Mouse (Mus musculus): ENCODE measurements around the gene Galntl6. TPM values are rescaled to one million over a fixed set of nuclear protein-coding genes. Genes with fewer than 3 reads are reported as not detected.
"Not testable (repeated sequence)": the region's sequence is repeated elsewhere in the genome, so short reads cannot be mapped to it uniquely, and the experiment has no call there.

The Galntl6 gene
- total and polyA plus RNA-seq, 2 experiments from 2014 or later: 17.5 to 24.3 TPM

DNA sequence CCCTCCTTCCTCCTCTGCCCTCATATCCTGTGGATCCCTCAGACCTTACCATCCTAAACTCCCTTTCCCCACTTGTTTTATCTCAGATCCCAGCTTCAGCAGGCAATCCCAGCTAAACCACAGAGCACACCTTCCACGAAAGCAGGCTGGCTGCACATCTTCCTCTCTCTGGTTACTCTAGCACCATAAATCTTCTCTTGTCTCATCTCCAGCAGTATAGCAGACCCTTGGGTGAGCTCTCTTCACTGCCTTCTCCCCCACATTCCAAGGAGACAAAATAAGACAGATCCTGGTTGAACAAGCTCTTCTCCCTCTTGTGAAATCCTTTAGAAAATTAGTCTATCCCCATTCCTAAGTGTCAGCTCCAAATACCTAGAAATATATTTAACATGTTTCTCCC is 389.0 kb downstream of the Galntl6 start:
- no peak overlapping the region for H3K9ac ChIP-seq (replicated peaks; ENCODE audit: low read length, poor library complexity, severe bottlenecking)
- no peak overlapping the region for H3K4me2 ChIP-seq (ENCODE audit: low read depth, low read length, poor library complexity, severe bottlenecking)
- H3K27ac ChIP-seq (ENCODE audit: low read depth, low read length): no peak overlapping the region
- no peaks in the 10 kb centered on the region for H3K4me1 ChIP-seq (ENCODE audit: insufficient read depth, low read length)
- no peak for DNase-seq (ENCODE audit: low spot score)
- H3K9me3 ChIP-seq (ENCODE audit: low read length): no peaks in the 10 kb centered on the region
- no peaks in the 10 kb centered on the region for H3K36me3 ChIP-seq (ENCODE audit: insufficient read depth, low read length)
- no peak for ATAC-seq (ENCODE audit: low FRiP score)
- no peak for TF ChIP-seq CTCF (IDR thresholded peaks at IDR 0.05)
- no peak overlapping the region for H3K4me3 ChIP-seq (ENCODE audit: low read depth, low read length)
- no peaks in the 10 kb centered on the region for H3K27me3 ChIP-seq (ENCODE audit: insufficient read depth, low read length)
- 50% methylated on average over 1 of the region's 1 CpGs for WGBS

DNA sequence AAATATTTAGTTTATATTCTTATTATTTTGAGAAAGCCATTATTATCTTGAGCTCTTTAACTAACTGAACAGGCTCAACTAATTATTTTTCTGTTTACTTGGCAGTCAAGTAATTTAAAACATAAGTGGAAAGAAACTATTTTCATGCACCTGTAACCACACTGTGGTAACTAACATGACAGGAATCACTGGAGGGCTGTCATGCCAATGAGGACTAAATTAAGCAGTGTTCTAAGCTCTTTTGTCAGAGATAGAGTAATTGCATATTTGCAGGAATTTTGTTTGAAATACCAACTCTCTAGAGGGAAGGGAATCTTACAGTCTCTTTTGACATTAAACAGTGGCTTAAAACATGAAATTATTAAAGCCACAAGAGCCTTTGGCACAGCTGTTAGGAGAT is 390.5 kb downstream of the Galntl6 start:
- Histone ChIP-seq H3K27ac (ENCODE audit: low read depth, low read length) (no peak overlapping the region), H3K4me3 (ENCODE audit: low read depth, low read length) (no peak overlapping the region), H3K9ac (replicated peaks; ENCODE audit: low read length, poor library complexity, severe bottlenecking) (no peak overlapping the region), H3K4me2 (ENCODE audit: low read depth, low read length, poor library complexity, severe bottlenecking) (no peak overlapping the region), H3K36me3 (ENCODE audit: insufficient read depth, low read length) (no peaks in the 10 kb centered on the region), H3K4me1 (ENCODE audit: insufficient read depth, low read length) (no peaks in the 10 kb centered on the region), H3K9me3 (ENCODE audit: low read length) (no peaks in the 10 kb centered on the region), H3K27me3 (ENCODE audit: insufficient read depth, low read length) (no peaks in the 10 kb centered on the region)
- TF ChIP-seq CTCF (IDR thresholded peaks at IDR 0.05): no peak
- ATAC-seq (ENCODE audit: low FRiP score): no peak
- no peak for DNase-seq (ENCODE audit: low spot score)

DNA sequence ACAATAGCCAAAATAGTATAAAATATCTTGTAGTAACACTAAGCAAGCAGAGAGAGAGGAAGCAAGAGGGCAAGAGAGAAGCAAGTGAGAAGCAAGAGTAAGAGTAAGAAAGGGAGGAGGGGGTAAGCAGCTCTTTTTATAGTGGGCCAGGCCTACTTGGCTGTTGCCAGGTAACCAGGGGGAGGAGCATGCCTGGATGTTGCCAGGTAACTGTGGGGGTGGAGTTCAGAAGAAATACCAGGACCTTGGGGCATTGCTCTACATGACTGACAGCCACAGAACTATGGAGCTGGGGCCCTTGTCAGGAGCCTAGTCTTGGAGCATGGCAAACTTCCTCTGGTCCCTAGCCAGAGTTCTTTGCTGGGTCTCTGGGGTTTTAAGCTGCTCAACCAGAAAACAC is 401.9 kb downstream of the Galntl6 start:
- no peak overlapping the region for H3K4me3 ChIP-seq (ENCODE audit: low read depth, low read length)
- TF ChIP-seq CTCF (IDR thresholded peaks at IDR 0.05): no peak
- H3K4me2 ChIP-seq (ENCODE audit: low read depth, low read length, poor library complexity, severe bottlenecking): no peak overlapping the region
- no peak overlapping the region for H3K9ac ChIP-seq (replicated peaks; ENCODE audit: low read length, poor library complexity, severe bottlenecking)
- DNase-seq (ENCODE audit: low spot score) (no peak), ATAC-seq (ENCODE audit: low FRiP score) (no peak)
- H3K27ac ChIP-seq (ENCODE audit: low read depth, low read length): no peak overlapping the region
- H3K4me1 ChIP-seq (ENCODE audit: insufficient read depth, low read length): no peaks in the 10 kb centered on the region
- no peaks in the 10 kb centered on the region for H3K27me3 ChIP-seq (ENCODE audit: insufficient read depth, low read length)
- H3K9me3 ChIP-seq (ENCODE audit: low read length): no peaks in the 10 kb centered on the region
- no peaks in the 10 kb centered on the region for H3K36me3 ChIP-seq (ENCODE audit: insufficient read depth, low read length)

DNA sequence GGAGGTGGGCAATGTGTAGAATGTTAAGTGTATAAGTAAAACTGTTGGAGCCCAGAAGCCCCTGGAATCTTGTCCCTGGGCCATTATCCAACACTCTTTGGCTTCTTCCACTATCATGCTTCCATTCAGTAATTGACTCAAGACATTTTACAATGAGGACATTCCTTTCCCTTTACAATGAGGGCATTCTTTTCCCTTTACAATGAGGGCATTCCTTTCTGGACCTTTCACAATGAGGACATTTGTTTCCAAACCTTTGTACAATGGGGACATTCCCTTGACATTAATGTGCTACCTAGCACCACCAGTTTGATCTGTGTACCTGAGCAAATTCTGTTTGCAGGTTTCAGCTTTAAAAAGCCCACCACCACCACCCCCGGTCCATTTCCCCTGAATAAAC is 403.4 kb downstream of the Galntl6 start:
- WGBS: 59% methylated on average over 1 of the region's 1 CpGs
- no peak for DNase-seq (ENCODE audit: low spot score)

DNA sequence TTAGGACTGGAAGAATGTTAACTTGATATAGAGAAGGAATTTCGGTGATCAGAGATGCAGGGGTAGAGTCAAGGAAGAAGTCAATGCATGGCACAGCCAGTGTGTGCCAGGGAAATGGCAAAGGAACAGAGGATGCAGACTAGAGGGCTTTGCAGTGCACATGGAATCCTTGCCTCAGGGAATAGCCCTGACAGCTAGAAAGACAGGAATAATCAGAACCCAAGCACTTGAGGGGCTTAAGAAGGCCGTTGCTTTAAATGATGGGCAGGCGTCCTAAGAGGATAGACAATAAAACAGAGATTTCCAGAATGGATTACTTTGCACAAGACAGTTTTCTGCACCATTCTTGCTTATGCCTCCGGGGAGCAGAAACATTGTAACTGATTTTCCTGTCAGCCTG is 425.3 kb downstream of the Galntl6 start:
- Histone ChIP-seq H3K36me3 (ENCODE audit: insufficient read depth, low read length) (no peaks in the 10 kb centered on the region), H3K27ac (ENCODE audit: low read depth, low read length) (no peak overlapping the region), H3K27me3 (ENCODE audit: insufficient read depth, low read length) (no peaks in the 10 kb centered on the region), H3K9me3 (ENCODE audit: low read length) (no peaks in the 10 kb centered on the region), H3K9ac (replicated peaks; ENCODE audit: low read length, poor library complexity, severe bottlenecking) (no peak overlapping the region), H3K4me1 (ENCODE audit: insufficient read depth, low read length) (no peaks in the 10 kb centered on the region), H3K4me3 (ENCODE audit: low read depth, low read length) (no peak overlapping the region), H3K4me2 (ENCODE audit: low read depth, low read length, poor library complexity, severe bottlenecking) (no peak overlapping the region)
- DNase-seq (ENCODE audit: low spot score) (no peak), ATAC-seq (ENCODE audit: low FRiP score) (no peak)
- TF ChIP-seq CTCF (IDR thresholded peaks at IDR 0.05): no peak
- WGBS: 42% methylated on average over 4 of the region's 4 CpGs

More for the DNA sequence above, 403.4 kb downstream of the Galntl6 start:
- no peak overlapping the region for H3K4me3 ChIP-seq (ENCODE audit: low read depth, low read length)
- no peaks in the 10 kb centered on the region for H3K4me1 ChIP-seq (ENCODE audit: insufficient read depth, low read length)
- no peaks in the 10 kb centered on the region for H3K36me3 ChIP-seq (ENCODE audit: insufficient read depth, low read length)
- no peaks in the 10 kb centered on the region for H3K27me3 ChIP-seq (ENCODE audit: insufficient read depth, low read length)
- H3K9me3 ChIP-seq (ENCODE audit: low read length): no peaks in the 10 kb centered on the region
- no peak for ATAC-seq (ENCODE audit: low FRiP score)
- no peak overlapping the region for H3K27ac ChIP-seq (ENCODE audit: low read depth, low read length)
- no peak overlapping the region for H3K9ac ChIP-seq (replicated peaks; ENCODE audit: low read length, poor library complexity, severe bottlenecking)
- no peak overlapping the region for H3K4me2 ChIP-seq (ENCODE audit: low read depth, low read length, poor library complexity, severe bottlenecking)
- TF ChIP-seq CTCF (IDR thresholded peaks at IDR 0.05): no peak

DNA sequence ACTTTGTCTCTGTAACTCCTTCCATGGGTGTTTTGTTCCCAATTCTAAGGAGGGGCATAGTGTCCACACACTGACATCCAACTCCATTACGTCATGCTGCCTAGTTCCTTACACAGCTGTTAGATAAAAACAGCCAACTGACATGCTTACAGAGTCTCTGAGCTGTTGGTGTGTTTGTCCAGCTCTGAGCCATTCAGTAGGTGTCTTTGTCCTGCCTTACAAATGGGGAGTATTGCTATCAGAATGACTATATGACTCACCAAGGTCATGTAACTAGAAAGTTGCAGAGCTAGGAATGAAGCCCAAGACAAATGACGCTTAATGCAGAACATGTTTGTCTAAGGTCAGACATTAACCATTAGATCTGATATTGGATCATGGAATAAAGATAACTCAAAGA is 449.1 kb downstream of the Galntl6 start:
- not testable (repeated sequence) for H3K4me3 ChIP-seq (ENCODE audit: low read depth, low read length); H3K4me2 ChIP-seq (ENCODE audit: low read depth, low read length, poor library complexity, severe bottlenecking); ATAC-seq (ENCODE audit: low FRiP score); H3K36me3 ChIP-seq (ENCODE audit: insufficient read depth, low read length); DNase-seq (ENCODE audit: low spot score); H3K9ac ChIP-seq (replicated peaks; ENCODE audit: low read length, poor library complexity, severe bottlenecking); H3K9me3 ChIP-seq (ENCODE audit: low read length); H3K27ac ChIP-seq (ENCODE audit: low read depth, low read length); H3K27me3 ChIP-seq (ENCODE audit: insufficient read depth, low read length); H3K4me1 ChIP-seq (ENCODE audit: insufficient read depth, low read length)
- 93% methylated on average over 2 of the region's 2 CpGs for WGBS

DNA sequence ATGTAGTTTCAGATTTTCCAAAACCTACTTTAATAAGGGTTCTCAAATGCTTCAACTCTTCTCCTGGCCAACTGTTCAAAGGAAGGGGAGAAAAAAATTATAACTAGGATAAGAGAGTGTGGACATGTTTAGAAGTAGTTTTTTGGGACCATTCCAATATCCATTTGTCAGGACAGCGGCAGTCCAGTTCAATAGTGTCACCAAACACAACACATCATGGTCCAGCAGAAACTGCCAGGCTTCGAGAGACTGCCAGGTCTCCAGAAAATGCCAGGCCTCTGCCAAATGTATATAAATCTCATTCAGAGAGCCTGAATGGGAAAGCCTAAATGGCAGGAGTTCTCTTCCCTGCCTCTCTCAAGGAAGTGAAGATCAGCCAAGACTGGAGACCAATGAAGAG is 469.7 kb downstream of the Galntl6 start:
- Histone ChIP-seq H3K4me2 (ENCODE audit: low read depth, low read length, poor library complexity, severe bottlenecking) (no peak overlapping the region), H3K4me1 (ENCODE audit: insufficient read depth, low read length) (no peaks in the 10 kb centered on the region), H3K9ac (replicated peaks; ENCODE audit: low read length, poor library complexity, severe bottlenecking) (no peak overlapping the region), H3K9me3 (ENCODE audit: low read length) (no peaks in the 10 kb centered on the region), H3K27ac (ENCODE audit: low read depth, low read length) (no peak overlapping the region), H3K27me3 (ENCODE audit: insufficient read depth, low read length) (no peaks in the 10 kb centered on the region), H3K36me3 (ENCODE audit: insufficient read depth, low read length) (no peaks in the 10 kb centered on the region), H3K4me3 (ENCODE audit: low read depth, low read length) (no peak overlapping the region)
- WGBS: 71% methylated on average over 2 of the region's 2 CpGs
- peak; percentile 29 for DNase-seq (ENCODE audit: low spot score)
- no peak for TF ChIP-seq CTCF (IDR thresholded peaks at IDR 0.05)
- no peak for ATAC-seq (ENCODE audit: low FRiP score)
